Mouse (Mus musculus) lung, embryonic 16.5 days (tissue): Measurements from ENCODE around the gene Ncbp2. TPM values are rescaled to one million over a fixed set of nuclear protein-coding genes. Genes with fewer than 3 reads are reported as not detected.

Source experiments
- ATAC-seq: fragments of 200-750 bp; cut with Nextera tagmentation; 2 replicates; pipeline ENCODE4 v1.8.0; 2017; ENCODE audit warnings: low read depth, mild to moderate bottlenecking, moderate library complexity
- H3K27ac ChIP-seq: fragments of 300-500 bp; sonication (generic); 2 replicates; pipeline ENCODE4 v1.5.1; 2014; ENCODE audit warnings: mild to moderate bottlenecking, control low read depth, low read length
- H3K27me3 ChIP-seq: fragments of 300-500 bp; sonication (generic); 2 replicates; pipeline ENCODE4 v1.6.1; 2014; ENCODE audit warnings: low read depth, low read length, mixed read lengths; ENCODE audit not compliant: control insufficient read depth, insufficient read depth
- H3K36me3 ChIP-seq: fragments of 300-500 bp; sonication (generic); 2 replicates; pipeline ENCODE4 v1.6.1; 2014; ENCODE audit warnings: low read length; ENCODE audit not compliant: control insufficient read depth, insufficient read depth
- H3K4me1 ChIP-seq: fragments of 300-500 bp; sonication (generic); replicated peaks from 2 replicates; pipeline ENCODE4 v1.6.1; 2014; ENCODE audit warnings: low read length, mixed read lengths; ENCODE audit not compliant: control insufficient read depth, insufficient read depth
- H3K4me2 ChIP-seq: fragments of 300-500 bp; sonication (generic); 2 replicates; pipeline ENCODE4 v1.6.1; 2014; ENCODE audit warnings: low read depth, low read length, control low read depth
- H3K4me3 ChIP-seq: fragments of 300-500 bp; sonication (generic); 2 replicates; pipeline ENCODE4 v1.5.1; 2014; ENCODE audit warnings: mild to moderate bottlenecking, low read length, control low read depth
- H3K9ac ChIP-seq: fragments of 300-500 bp; sonication (generic); 2 replicates; pipeline ENCODE4 v1.6.1; 2014; ENCODE audit warnings: low read length, control low read depth
- H3K9me3 ChIP-seq: fragments of 300-500 bp; sonication (generic); 2 replicates; pipeline ENCODE4 v1.6.1; 2016; ENCODE audit warnings: low read length; ENCODE audit not compliant: control insufficient read depth
- WGBS: fragments of 180-500 bp; shearing (Covaris S2); extraction: QIAGEN DNeasy Blood & Tissue Kit; methylation state at CpG from one replicate; pipeline ENCODE4 v1.1.7; 2014; 5-methylcytosine and 5-hydroxymethylcytosine counted together
- polyA plus RNA-seq: library from polyadenylated mRNA; unstranded; fragments of >200 nt; fragmentation: Nextera tagmentation; extraction: Ambion mirVana; gene quantifications from 2 replicates; pipeline ENCODE4 v1.2.1, GENCODE M21; 2015

The Ncbp2 gene
- polyA plus RNA-seq, 1 experiment from 2014 or later = 107 TPM

- Histone ChIP-seq H3K27me3 (peaks cover 29% of the 10 kb centered on the region), H3K36me3 (no peaks in the 10 kb centered on the region), H3K9me3 (0 out of 2 replicates have a peak, but pooled peaks cover 4% of the 10 kb centered on the region), H3K4me3 (peak overlapping the region; percentile 61), H3K27ac (peak overlapping the region; percentile 19; the same call in 1 of the 2 replicates), H3K9ac (peak overlapping the region; percentile 68), H3K4me1 (peaks cover 6% of the 10 kb centered on the region), H3K4me2 (peak overlapping the region; percentile 91)
- peak; percentile 94 for ATAC-seq
- under 1% methylated on average over 49 of the region's 50 CpGs for WGBS
Measured at GRCm38 (mm10) chr16:31932840-31933697, 15.2 kb upstream of the Ncbp2 start.

GRCm38 (mm10) chr16:31933751-31934549 is 14.4 kb upstream of the Ncbp2 start, which contains the start of gene Pigz:
Gene Pigz (plus strand): TSS chr16:31933851.
- WGBS = 8% methylated on average over 42 of the region's 42 CpGs
- Histone ChIP-seq H3K9me3 (0 out of 2 replicates have a peak, but pooled peaks cover 4% of the 10 kb centered on the region), H3K4me3 (peak within 1 kb of the TSS; percentile 61), H3K36me3 (no peaks in the 10 kb centered on the region), H3K4me2 (peak within 1 kb of the TSS; percentile 91), H3K4me1 (peaks cover 6% of the 10 kb centered on the region), H3K9ac (peak within 1 kb of the TSS; percentile 68), H3K27ac (peak within 1 kb of the TSS; percentile 19; the same call in 1 of the 2 replicates), H3K27me3 (peaks cover 29% of the 10 kb centered on the region)
- ATAC-seq = peak; percentile 11; the same call in 1 of the 2 replicates

- H3K27ac ChIP-seq = no peak overlapping the region
- no peak overlapping the region for H3K4me3 ChIP-seq
- peak overlapping the region; percentile 43 for H3K4me2 ChIP-seq
- H3K27me3 ChIP-seq = peaks cover 29% of the 10 kb centered on the region
- ATAC-seq = no peak
- H3K9me3 ChIP-seq = 0 out of 2 replicates have a peak, but pooled peaks cover 4% of the 10 kb centered on the region
- H3K4me1 ChIP-seq = peaks cover 6% of the 10 kb centered on the region
- 25% methylated on average over 13 of the region's 13 CpGs for WGBS
- no peaks in the 10 kb centered on the region for H3K36me3 ChIP-seq
- no peak overlapping the region; the same call in 1 of the 2 replicates for H3K9ac ChIP-seq
Measured at GRCm38 (mm10) chr16:31934550-31935010, 13.7 kb upstream of the Ncbp2 start.

GRCm38 (mm10) chr16:31935091-31935979 is 13.0 kb upstream of the Ncbp2 start:
- H3K27me3 ChIP-seq = peaks cover 29% of the 10 kb centered on the region
- peak overlapping the region; percentile 1; the same call in 1 of the 2 replicates for H3K9ac ChIP-seq
- no peaks in the 10 kb centered on the region for H3K36me3 ChIP-seq
- ATAC-seq = no peak
- H3K4me1 ChIP-seq = peaks cover 6% of the 10 kb centered on the region
- peak overlapping the region; percentile 10 for H3K4me3 ChIP-seq
- H3K27ac ChIP-seq = no peak overlapping the region
- H3K9me3 ChIP-seq = 0 out of 2 replicates have a peak, but pooled peaks cover 4% of the 10 kb centered on the region
- H3K4me2 ChIP-seq = peak overlapping the region; percentile 43
- WGBS = 5% methylated on average over 36 of the region's 36 CpGs

- H3K4me3 ChIP-seq = no peak overlapping the region
- H3K9ac ChIP-seq = no peak overlapping the region
- H3K27me3 ChIP-seq = peaks cover 29% of the 10 kb centered on the region
- 81% methylated on average over 4 of the region's 4 CpGs for WGBS
- no peaks in the 10 kb centered on the region for H3K36me3 ChIP-seq
- no peak overlapping the region for H3K4me2 ChIP-seq
- H3K9me3 ChIP-seq = 0 out of 2 replicates have a peak, but pooled peaks cover 4% of the 10 kb centered on the region
- no peak for ATAC-seq
- H3K4me1 ChIP-seq = peaks cover 6% of the 10 kb centered on the region
- no peak overlapping the region for H3K27ac ChIP-seq
Measured at GRCm38 (mm10) chr16:31936568-31936967, 11.7 kb upstream of the Ncbp2 start.

- ATAC-seq = no peak
- Histone ChIP-seq H3K36me3 (no peaks in the 10 kb centered on the region), H3K4me1 (peaks cover 3% of the 10 kb centered on the region), H3K27ac (no peak overlapping the region), H3K9me3 (0 out of 2 replicates have a peak, but pooled peaks cover 4% of the 10 kb centered on the region), H3K4me2 (no peak overlapping the region), H3K27me3 (peaks cover 21% of the 10 kb centered on the region), H3K4me3 (no peak overlapping the region), H3K9ac (no peak overlapping the region)
- WGBS = 59% methylated on average over 6 of the region's 6 CpGs
Measured at GRCm38 (mm10) chr16:31938856-31939255, 9.5 kb upstream of the Ncbp2 start.

- no peak overlapping the region for H3K9ac ChIP-seq
- H3K4me2 ChIP-seq = no peak overlapping the region
- H3K9me3 ChIP-seq = 0 out of 2 replicates have a peak, but pooled peaks cover 4% of the 10 kb centered on the region
- 57% methylated on average over 2 of the region's 2 CpGs for WGBS
- H3K27me3 ChIP-seq = peaks cover 5% of the 10 kb centered on the region
- ATAC-seq = no peak
- H3K27ac ChIP-seq = no peak overlapping the region
- H3K4me1 ChIP-seq = no peaks in the 10 kb centered on the region
- H3K4me3 ChIP-seq = no peak overlapping the region
- no peaks in the 10 kb centered on the region for H3K36me3 ChIP-seq
Measured at GRCm38 (mm10) chr16:31940586-31940985, 7.7 kb upstream of the Ncbp2 start.

- H3K9ac ChIP-seq = 0 out of 2 replicates have a peak overlapping the region, but pooled peaks have one; percentile 32
- 5% methylated on average over 10 of the region's 10 CpGs for WGBS
- peak; percentile 21; the same call in 1 of the 2 replicates for ATAC-seq
Measured at GRCm38 (mm10) chr16:31943980-31944379, 4.3 kb upstream of the Ncbp2 start.

More at GRCm38 (mm10) chr16:31943980-31944379, 4.3 kb upstream of the Ncbp2 start:
- H3K4me1 ChIP-seq = peaks cover 13% of the 10 kb centered on the region
- H3K4me2 ChIP-seq = no peak overlapping the region
- no peaks in the 10 kb centered on the region for H3K9me3 ChIP-seq
- H3K4me3 ChIP-seq = no peak overlapping the region
- no peak overlapping the region for H3K27ac ChIP-seq
- H3K27me3 ChIP-seq = no peaks in the 10 kb centered on the region
- no peaks in the 10 kb centered on the region for H3K36me3 ChIP-seq
